ENCODE assay signal across 9 mouse cellular contexts in genomic region chr14:22019949-22020845, GRCm38 (mm10). TPM values are rescaled to one million over a fixed set of nuclear protein-coding genes. Genes with fewer than 3 reads are reported as not detected.
DNase-seq lines count a peak whose midpoint lies in the region; ATAC-seq and TF ChIP-seq lines count a peak whose summit lies in the region.
"Had no signal": no experiment of that assay in that cellular context is flagged by ENCODE, and none has a peak within 500 bp of the region (broad histone marks: within the 10 kb centered on the region; RNA-seq: fewer than 3 reads in every experiment).

No protein-coding gene starts in this region.

- peaks cover 59% of the 10 kb centered on the region for H3K27me3 ChIP-seq in hindbrain, embryonic 10.5 days (ENCODE audit: insufficient read depth, poor library complexity, severe bottlenecking)
- no peaks in the 10 kb centered on the region for H3K27me3 ChIP-seq in lung, postnatal 0 days (replicated peaks; ENCODE audit: insufficient read depth, low read length)

- 0 out of 2 replicates have a peak overlapping the region, but pooled peaks have one; percentile 13 for H3K9ac ChIP-seq in lung, postnatal 0 days (replicated peaks; ENCODE audit: low read depth)

- H3K36me3 ChIP-seq in hindbrain, embryonic 10.5 days: no peaks in the 10 kb centered on the region
- no peaks in the 10 kb centered on the region for H3K36me3 ChIP-seq in lung, postnatal 0 days (ENCODE audit: insufficient read depth, low read length)

- 3% methylated on average over 12 of the region's 12 CpGs for WGBS in bone marrow, adult 2 months
- 37% methylated on average over 12 of the region's 12 CpGs for whole genome bisulfite sequencing in hindbrain, embryonic 10.5 days
- WGBS in lung, postnatal 0 days: 49% methylated on average over 12 of the region's 12 CpGs

- TF ChIP-seq POLR2A in bone marrow, adult 2 months (IDR thresholded peaks at IDR 0.05; ENCODE audit: borderline replicate concordance, control insufficient read depth, low read depth, low read length): no peak

- no peak for TF ChIP-seq EP300 in lung, postnatal 0 days (IDR thresholded peaks at IDR 0.05)

- peak overlapping the region; percentile 83 for H3K27ac ChIP-seq in bone marrow, adult 2 months (ENCODE audit: control insufficient read depth, insufficient read depth, low read depth, low read length, poor library complexity)
- H3K27ac ChIP-seq in hindbrain, embryonic 10.5 days: peak overlapping the region; percentile 83
- H3K27ac ChIP-seq in lung, postnatal 0 days (ENCODE audit: low read length): peak overlapping the region; percentile 82

- H3K4me1 ChIP-seq in bone marrow, adult 2 months (ENCODE audit: control insufficient read depth, insufficient read depth, low read length): peaks cover 1% of the 10 kb centered on the region; the same call in 1 of the 2 replicates
- peaks cover 16% of the 10 kb centered on the region for H3K4me1 ChIP-seq in hindbrain, embryonic 10.5 days (replicated peaks)
- H3K4me1 ChIP-seq in lung, postnatal 0 days (ENCODE audit: insufficient read depth, low read depth, low read length): peaks cover 26% of the 10 kb centered on the region; the same call in 1 of the 2 replicates

- DNase-seq in cerebellum, postnatal 10 days: peak; percentile 10 to 11
- no peak for DNase-seq in hindbrain, embryonic 10.5 days (ENCODE audit: low spot score)
- DNase-seq in lung, postnatal 0 days (ENCODE audit: low spot score): peak; percentile 16
- no peak for DNase-seq in urinary bladder, adult 18-20 months (ENCODE audit: low spot score in 2 of 2)
- DNase-seq in embryo, embryonic 10 days (ENCODE audit: low spot score): no peak
- no peak for DNase-seq in cerebellum, adult 11-12 months

- H3K9me3 ChIP-seq in hindbrain, embryonic 10.5 days: no peaks in the 10 kb centered on the region
- H3K9me3 ChIP-seq in lung, postnatal 0 days (ENCODE audit: low read length): no peaks in the 10 kb centered on the region

- TF ChIP-seq CTCF in bone marrow, adult 2 months (IDR thresholded peaks at IDR 0.05; ENCODE audit: control insufficient read depth, insufficient read depth, low read length): no peak
- no peak for TF ChIP-seq CTCF in lung, postnatal 0 days (IDR thresholded peaks at IDR 0.05)

- H3K4me2 ChIP-seq in lung, postnatal 0 days (replicated peaks; ENCODE audit: low read depth, low read length): peak overlapping the region; percentile 70

- H3K4me3 ChIP-seq in bone marrow, adult 2 months (replicated peaks; ENCODE audit: control insufficient read depth, low read depth, low read length): peak overlapping the region; percentile 62
- peak overlapping the region; percentile 55 for H3K4me3 ChIP-seq in hindbrain, embryonic 10.5 days
- H3K4me3 ChIP-seq in lung, postnatal 0 days (ENCODE audit: low read depth, low read length): peak overlapping the region; percentile 37

- ATAC-seq in cerebellum, adult (ENCODE audit: insufficient number of reproducible peaks, low FRiP score, low TSS enrichment): no peak
- ATAC-seq in lung, postnatal 0 days: no peak

RNA-seq across cellular contexts. Expression of gene Lrmda, which starts 0.7 kb away (rescaled TPM):
- 3.8 TPM in 1 of 2 replicates, not detected in the other for polyA plus RNA-seq in bone marrow, adult 2 months (2011; ENCODE audit: insufficient read depth, insufficient read length, low replicate concordance, missing spikeins)
- polyA plus RNA-seq in hindbrain, embryonic 10.5 days (2016; fragmentation: Nextera tagmentation; extraction: Ambion mirVana): 0.47 and 0.55 TPM in 2 replicates
- polyA plus RNA-seq in lung, postnatal 0 days (2015; fragmentation: Nextera tagmentation; extraction: Ambion mirVana): 0.86 and 1.6 TPM in 2 replicates
- polyA plus RNA-seq: C2C12 had no signal

RNA-seq across cellular contexts. Expression of gene Zfp503, which starts 30.8 kb away (rescaled TPM):
- polyA plus RNA-seq in bone marrow, adult 2 months (2011; ENCODE audit: insufficient read depth, insufficient read length, low replicate concordance, missing spikeins): 0.38 and 0.95 TPM in 2 replicates
- polyA plus RNA-seq in hindbrain, embryonic 10.5 days (2016; fragmentation: Nextera tagmentation; extraction: Ambion mirVana): 12.3 and 20.0 TPM in 2 replicates
- 16.7 and 18.6 TPM in 2 replicates for polyA plus RNA-seq in lung, postnatal 0 days (2015; fragmentation: Nextera tagmentation; extraction: Ambion mirVana)

Comparison
In these comparisons a context has a peak if more than half of its experiments do, and no peak if none do; other contexts are left out.
1. DNase-seq: peak in cerebellum, postnatal 10 days (2 of 2) and lung, postnatal 0 days (single experiment); none in hindbrain, embryonic 10.5 days (single experiment), urinary bladder, adult 18-20 months (0 of 2), embryo, embryonic 10 days (single experiment) and cerebellum, adult 11-12 months (single experiment).
2. Peak in every context shown above with its lines, with median percentiles within 50 percentile points of each other: H3K27ac ChIP-seq and H3K4me3 ChIP-seq.